Mouse (Mus musculus) kidney, adult 18-20 months (tissue): ENCODE measurements around the gene Cript.

Experiments used
- DNase-seq: peaks from one replicate; pipeline ENCODE4 v3.0.0; 2021

Cript gene

DNA sequence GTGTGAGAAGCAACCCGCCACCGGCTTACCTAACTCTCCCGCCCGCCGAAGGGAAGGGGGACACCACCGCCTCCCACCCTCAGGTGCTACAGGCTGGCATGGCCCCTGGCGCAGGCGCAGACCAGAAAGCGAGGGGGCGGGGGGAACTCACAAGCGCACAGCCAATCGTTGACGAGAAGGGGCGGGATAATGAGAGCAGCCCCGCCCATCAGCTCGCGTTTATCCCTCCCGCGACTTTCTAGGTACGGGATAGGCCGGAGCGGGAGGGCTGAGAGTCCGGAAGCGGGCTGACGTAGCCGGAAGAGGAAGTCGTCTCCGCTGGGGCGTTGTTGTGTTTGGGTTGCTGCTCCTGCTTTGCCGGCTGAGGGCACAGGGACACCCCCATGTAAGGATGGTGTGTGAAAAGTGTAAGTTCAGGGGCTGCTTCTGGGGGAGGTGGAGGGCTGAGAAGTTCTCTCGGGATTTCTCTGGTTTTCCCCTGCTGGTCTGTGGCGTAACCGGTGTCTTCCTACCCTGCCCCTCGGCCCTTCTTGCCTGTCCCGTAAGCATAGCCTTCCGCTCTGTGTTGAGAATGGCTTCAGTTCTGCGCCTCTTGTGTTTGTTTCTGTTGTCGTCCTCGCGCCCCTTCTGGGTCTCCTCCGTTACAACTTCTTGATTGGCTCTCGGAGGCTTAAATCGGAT, at the start of gene Cript, which contains the start of gene Pigf:
Cript (plus strand) TSS at position 282 of the 681 bp plus-strand sequence.
Pigf (minus strand) TSS at position 138 of the 681 bp plus-strand sequence.
- DNase-seq = peak; percentile 98

DNA sequence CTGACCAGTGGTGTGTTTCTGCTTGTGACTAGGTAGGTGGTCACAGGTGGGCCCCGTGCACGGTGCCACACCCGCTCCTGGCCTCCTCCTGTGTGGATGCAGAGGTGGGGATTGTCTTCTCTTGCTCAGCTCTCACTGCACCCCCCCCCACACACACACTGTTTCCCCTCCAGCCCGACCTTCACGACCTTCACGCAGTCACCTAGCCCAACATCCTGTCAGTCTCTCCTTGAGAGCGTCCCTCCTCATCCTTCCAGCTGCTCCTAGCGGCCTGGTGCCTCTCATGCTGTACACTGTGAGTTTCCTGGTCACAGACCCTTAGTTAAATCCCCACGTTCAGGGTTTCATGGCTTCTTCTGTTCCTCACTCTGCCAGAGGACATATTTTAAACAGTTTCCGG, 49.0 kb upstream of the Cript start:
- DNase-seq = no peak

DNA sequence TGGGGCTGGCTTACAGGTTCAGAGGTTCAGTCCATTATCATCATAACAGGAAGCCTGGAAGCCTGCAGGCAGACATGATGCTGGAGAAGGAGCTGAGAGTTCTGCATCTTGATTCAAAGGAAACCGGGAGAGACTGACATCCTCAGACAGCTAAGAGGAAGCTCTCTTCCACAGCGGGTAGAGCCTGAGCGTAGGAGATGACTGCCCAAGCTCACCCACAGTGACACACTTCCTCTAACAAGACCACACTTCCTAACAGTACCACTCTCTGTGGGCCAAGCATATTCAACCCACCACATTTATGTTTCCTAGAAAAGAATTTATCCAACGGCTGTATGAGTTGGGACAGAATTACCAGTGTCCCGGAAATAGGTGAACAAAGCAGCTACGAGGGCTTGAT, 46.9 kb upstream of the Cript start:
- DNase-seq = no peak

DNA sequence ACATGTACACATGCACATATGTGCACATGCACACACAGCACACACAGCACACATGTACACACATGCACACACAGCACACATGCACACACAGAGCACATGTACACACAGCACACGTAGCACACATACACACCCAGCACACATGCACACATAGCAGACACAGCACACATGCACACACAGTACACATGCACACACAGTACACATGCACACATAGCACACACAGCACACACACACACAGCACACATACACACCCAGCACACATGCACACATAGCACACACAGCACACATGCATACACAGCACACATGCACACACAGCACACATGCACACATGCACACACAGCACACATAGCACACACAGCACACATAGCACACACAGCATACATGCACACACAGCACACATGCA, 44.1 kb upstream of the Cript start:
- DNase-seq = no peak

DNA sequence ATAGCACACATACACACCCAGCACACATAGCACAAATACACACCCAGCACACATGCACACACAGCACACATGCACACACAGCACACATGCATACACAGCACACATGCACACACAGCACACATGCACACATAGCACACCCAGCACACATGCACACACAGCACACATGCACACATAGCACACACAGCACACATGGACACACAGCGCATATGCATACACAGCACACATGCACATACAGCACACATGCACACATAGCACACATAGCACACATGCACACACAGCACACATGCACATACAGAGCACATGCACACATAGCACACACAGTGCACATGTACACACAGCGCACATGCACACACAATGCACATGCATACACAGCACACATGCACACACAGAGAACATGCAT, 43.6 kb upstream of the Cript start:
- no peak for DNase-seq

DNA sequence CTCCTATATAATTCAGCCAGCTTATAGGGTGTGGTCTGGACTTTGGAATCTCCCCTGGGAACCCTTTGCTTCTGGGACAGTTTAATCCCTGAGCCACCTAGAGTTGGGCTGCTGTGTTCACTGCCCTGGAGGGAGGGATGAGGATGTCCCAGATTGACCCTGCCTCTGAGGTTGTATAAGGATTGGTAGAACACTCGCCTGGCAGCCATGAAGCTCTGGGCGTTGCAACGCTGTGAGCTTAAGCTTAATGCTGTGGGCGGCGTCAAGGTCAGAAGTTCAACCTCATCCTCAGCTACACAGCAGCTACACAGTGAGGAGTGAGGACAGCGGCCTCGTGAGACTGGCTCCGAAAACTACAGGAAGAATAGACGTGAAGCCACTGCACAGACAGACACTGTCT, 42.9 kb upstream of the Cript start:
- DNase-seq = peak; percentile 18

DNA sequence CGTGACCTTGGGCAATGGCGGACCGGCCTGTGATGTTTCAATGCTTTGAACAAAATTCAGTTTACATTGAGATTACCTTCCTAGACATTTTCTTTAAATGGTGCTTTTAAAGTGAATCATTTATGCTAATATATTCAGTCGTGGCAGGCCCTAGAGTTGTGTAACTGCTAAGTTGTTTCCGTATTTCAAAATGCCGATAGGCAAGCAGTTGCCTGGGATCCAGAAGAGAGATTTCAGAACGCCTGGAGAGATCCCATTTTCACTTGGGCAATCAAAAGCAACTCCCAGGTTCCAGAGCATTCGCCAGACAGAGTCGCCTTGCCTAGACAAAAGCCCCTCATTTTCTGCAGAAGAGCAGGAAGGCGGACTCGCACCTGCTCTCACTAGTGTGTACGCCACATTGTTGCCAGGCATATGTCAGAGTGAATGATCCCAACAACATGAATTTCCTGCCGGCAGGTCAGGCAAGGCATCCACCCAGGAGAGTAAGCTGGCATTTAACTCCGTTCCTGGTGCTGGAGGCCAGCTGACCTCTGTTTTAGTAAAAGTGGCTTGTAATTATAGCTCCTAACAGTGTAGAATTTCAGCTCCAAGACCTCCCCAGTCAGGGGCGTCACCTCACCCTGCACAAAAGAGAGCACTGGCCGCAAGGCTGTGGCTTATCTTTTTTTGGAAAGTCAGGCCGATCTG, 38.8 kb upstream of the Cript start:
- peak; percentile 32 for DNase-seq

DNA sequence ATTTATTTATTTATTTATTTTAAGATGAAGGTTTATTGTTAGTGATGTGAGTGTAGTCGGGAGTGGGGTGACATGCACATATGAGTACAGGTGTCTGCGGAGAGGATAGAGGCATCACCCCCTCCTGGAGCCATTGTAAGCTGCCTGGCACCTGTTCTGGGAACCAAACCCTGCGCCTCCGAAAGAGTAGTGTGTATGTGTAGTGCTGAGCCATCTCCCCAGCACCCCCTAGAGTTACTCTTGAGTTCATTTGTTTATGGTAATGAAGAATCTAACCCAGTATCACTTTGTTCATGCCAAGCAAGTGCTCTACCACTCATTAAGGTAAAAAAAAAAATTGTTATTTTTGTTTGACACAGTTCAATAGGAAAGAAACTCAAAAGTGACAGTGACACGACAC, 37.2 kb upstream of the Cript start:
- no peak for DNase-seq

DNA sequence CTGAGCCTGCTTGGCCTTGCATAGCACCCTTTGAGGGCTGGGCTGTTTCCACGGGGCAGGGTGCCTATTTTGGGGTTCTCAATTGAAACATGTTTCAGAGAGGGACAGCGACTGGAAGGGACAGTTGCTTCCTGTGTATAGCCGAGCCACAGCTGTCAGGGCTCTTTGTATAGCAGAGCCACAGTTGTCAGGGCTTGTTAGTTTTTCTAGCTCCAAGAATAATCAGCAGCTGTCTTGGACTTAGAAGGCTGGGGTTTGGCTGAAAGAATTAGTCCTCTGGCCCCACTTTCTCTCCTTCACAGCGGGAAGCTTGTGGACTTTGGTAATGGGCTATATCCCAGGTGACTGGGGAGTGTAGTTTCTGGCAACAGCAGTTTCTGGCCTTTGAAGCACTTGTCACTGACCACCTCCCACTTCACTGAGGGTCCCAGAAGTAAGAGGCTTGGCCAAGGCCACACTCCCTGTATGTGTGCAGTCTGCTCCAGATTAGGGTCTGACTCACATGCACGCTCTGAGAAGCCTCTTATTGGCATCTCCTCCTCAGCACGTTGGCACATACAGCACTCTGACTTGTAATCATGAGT, 36.7 kb upstream of the Cript start:
- no peak for DNase-seq

DNA sequence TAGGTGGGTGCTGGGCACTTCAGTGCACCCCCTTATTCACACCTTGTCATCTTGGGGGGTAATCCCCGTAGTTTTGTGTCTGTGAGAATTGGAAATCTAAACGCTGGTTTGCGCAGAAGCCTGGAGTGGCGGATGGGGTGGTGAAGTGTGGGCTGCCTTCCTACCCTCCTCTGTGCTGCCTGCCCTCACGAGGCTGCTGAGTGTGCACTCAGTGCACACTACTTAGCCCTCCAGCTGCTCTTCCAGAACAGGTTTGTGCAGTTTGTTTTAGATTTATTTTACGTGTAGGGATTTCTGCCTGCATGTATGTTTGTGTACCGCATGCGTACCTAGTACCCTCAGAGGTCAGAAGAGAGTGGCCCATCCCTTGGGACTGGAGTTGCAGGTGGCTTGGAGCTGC, 34.0 kb upstream of the Cript start:
- no peak for DNase-seq

DNA sequence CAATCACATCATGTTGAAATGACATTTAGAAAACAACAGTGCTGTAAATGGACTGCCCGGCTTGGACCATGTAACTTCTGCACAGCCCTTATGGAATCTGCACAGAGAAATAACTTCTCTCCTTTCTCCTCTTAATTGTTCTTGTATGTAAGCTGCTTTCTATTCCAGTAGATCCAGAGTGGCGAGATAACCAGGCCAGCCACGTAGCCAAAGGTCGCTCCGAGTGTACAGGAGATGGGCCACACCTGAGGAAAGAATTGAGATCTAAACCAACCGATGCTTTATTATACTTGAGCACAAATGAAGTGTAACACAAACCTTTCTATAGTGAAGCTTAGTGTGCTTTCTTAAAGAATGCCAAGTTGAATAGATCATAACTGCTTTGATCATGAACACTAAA, 28.0 kb upstream of the Cript start:
- no peak for DNase-seq

DNA sequence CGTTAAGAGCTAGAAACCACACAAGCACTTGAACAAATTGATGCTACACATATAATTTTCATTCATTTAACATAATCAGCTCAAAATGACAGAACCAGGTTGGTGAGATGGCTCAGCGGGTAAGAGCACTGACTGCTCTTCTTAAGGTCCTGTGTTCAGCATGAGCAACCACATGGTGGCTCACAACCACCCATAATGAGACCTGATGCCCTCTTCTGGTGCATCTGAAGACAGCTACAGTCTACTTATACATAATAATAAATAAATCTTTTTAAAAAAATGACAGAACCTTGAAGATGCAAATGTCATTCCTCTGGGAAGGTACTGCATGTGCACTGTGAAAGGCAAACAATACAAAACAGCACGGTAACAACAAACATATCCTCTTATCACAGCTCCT, 16.4 kb upstream of the Cript start:
- no peak for DNase-seq

DNA sequence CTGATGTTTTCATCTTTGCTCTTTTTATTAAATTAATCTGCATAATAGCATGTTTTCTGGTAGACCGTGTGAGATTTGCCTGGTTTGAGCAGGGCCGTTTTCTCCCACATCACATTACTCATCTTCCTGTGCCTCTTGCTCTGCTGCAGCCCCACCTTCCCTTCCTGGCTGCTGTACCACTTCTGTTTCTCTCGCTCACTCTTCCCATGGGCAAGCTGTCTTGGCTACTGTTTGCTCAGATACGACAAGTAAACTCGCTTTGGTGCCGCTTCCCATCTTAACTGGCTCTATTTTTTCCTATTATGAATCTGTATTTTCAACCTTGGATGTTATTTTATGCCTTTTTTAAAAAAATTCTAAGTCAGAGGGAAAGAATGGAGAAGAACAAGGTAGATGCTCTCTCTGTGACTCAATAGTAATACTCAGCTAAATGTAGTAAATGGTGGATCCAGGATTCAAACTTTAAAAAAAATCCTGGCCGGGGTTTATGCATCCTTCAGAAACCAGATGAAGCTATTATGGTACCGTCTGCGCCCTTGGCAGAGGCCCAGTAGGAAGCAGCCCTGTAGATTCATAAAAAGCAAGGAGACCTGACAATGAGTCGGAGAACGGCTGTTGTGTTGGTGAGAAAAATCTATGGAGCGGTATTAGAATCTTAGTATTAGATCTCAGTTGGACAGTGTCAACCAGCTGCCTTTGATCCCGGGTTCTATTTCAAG, 13.9 kb upstream of the Cript start:
- no peak for DNase-seq

DNA sequence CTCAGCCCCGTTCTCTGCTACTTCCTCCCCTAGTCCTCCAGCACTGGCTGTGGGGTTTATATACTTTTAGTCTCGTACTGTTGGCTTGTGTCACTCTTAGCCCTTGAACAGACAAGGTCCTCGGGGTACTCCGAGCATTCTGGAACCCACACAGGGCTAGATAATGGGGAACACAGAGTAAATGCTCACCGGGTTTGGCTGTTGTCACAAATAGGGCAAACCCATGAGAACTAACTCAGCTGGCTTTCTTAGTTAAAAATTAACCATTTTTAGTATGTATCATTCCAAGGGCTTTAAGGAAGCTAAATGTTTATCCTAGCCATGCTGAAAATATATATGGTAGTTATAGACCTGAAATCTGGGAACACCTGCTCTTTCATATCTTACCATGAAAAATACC, 5.7 kb upstream of the Cript start:
- no peak for DNase-seq

DNA sequence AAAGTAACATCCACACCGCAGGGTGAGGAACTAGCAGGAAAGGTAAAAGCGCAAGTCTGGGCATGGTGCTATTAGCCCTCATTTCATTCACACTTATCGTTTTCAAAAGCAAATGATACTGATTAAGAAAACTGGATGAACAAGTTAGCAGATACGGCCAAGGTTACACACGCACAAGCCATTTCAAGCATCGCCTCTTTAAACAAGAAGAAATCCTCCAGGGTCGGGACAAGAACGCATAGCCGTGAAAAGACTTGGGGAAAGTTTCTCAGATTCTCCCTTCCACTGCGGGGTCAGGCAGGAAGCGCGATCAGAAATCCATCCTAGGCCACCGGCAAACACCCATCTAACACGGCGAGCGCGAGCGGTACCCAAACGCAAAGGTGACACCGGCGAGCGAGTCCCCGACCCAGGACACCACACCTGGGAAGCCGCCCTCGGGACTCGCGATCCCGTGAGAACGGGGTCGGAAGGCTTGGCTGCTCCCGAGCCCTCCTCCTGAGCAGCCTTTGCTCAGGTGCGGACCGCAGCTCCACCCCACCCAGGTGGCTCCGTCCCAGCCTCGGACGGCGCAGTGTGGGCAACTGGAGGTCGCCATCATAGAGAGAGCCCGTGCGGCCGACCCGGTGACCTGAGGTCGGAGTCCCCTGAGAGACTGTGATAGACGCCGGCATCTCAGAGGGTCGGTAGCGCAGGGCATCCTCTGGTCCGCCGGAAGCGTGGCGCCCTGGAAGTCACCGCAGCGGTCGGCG, 683 bp upstream of the Cript start:
- DNase-seq = no peak

DNA sequence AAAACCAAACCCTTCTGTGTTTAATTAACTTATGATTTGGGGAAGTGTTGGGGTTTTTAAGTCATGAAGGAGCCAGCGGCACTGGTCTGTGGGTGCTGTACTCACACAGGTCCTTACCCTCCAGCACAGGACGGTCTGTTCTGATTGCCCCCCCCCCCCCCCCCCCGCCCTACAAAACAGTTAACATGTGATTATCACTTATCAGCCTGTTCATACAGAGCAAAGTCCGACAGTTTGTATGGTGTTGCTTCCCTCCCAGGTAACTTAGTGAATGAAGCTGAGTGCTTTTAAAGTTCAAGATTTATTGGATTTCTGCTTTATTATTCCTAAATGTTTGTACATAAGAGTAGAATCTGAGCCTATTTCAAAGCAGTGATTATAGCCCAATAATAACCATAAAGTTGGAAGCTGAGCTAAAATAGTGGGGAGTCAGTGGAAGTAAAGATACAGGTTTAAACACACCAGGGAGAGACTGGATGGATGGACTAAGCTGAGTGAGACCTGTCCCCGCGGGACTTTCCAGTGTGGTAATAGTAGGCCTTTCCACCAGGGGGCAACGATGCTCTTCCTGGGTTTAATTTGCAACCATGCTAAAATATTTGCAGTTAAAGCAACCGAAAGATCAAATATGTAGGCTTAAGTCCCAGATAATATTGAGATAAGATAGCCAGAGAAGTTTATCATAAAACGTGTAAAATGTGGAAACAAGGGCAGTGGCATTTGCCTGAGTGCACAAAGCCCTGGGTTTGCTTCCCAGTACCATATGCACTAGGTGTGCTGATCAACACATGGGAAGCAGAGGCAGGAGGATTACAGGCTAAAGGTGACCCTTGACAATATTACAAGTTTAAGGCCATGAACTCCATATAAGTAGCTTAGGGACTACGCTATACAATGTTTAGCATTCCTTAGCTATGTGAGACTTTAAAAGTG, 11.1 kb downstream of the Cript start:
- peak; percentile 49 for DNase-seq

DNA sequence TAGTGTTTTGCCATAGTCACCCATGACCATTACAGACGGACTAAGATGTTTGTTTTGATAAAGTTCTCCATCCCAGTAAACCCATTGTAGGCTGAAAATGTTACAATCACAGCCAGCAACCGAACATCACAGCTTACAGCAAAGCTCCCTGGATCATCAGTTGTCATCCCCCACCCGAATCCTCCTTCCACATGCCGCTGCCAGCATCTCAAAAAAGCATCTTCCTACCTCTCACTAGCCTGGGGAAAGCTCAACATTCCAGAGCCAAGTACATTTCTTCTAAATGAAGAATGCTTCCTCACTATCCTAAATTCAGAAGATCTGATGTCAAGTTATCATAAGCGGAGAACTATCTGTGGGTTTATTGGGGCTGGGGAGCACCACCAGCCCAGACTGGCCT, 13.1 kb downstream of the Cript start:
- DNase-seq = no peak

DNA sequence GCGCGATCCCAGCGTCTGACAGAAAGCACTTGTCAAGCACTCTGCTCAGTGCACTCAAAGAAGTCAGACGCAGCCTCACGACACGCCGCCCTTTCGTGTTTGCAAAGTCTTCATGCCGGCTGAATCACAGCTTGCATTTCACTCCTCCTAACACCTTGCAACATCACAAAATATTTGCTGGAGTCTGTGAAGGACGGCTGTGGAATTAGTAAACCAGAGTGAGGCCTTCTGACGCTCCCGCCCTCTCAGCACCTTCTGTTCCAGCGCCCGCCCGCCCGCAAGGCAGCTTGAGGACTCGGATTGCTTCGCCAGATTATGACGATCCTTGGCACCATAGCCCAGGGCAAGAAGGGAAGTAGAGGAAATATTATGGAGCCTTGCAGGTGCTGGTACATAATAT, 16.4 kb downstream of the Cript start:
- DNase-seq = no peak

DNA sequence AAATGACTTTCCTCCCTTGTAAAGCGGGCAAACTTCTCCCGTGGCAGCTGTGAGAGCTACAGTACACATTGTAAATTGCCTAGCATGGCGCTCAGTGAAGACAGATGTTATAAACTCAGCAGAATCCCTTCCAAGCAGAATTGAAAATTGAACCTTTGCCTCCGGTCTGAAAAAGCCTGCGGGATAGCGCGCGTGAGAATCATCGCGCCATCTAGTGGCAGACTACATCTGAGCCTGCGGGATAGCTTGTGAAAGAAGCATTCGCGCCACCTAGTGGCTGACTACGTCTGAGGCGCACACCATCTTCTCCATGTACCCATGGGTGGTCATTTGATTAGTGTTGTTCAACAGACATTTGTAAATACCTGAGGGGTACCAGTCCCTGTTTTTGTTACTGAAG, 19.0 kb downstream of the Cript start:
- DNase-seq = peak; percentile 92

DNA sequence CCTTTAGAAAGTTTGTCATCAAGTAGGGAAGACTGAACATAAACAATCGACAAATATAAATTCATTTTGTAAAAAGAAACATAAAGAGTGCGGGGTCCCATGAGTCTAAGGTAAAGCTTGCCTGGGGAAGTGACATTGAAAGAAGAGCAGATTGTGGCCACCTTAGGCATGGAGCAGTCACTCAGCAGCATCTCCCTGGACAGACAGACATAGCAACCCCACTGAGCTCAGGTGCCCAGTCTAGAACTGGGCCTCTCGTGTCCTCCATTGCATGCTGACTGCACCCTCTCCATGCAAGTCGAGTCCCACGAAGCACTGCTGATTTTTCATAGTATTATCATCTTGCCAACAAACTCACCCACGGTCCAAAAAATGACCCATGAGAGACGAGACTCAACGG, 19.4 kb downstream of the Cript start:
- DNase-seq = no peak

DNA sequence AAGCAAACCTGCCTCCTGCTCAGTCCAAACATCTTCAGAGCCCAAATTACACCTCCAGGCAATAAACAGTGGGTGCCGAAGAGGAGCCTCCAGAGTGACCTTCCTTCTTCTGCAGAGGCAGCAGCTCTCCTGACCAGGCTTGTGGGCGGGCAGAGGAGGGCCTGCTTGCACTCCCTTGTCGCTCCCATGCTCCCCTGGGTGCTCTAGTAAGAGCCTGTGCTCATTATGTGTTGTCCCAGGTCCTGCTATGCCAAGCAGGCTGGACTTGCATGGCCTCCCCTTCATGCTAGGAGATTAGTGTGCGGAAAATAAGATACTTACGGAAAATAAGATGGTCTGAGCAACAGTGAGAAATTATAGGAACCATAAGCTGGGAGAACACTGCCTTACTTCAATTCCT, 24.3 kb downstream of the Cript start:
- DNase-seq = no peak
